Mouse (Mus musculus) myocyte (in vitro differentiated cells): ENCODE data around the gene Nfia. TPM values are rescaled to one million over a fixed set of nuclear protein-coding genes. Genes with fewer than 3 reads are reported as not detected.

ENCODE experiments used
- H3K27me3 ChIP-seq: one replicate; pipeline ENCODE4 v1.6.1; 2011; ENCODE audit not compliant: control insufficient read depth, insufficient read depth, insufficient read length
- H3K36me3 ChIP-seq: one replicate; pipeline ENCODE4 v1.6.1; 2011; ENCODE audit not compliant: control insufficient read depth, insufficient read depth
- H3K4me2 ChIP-seq: one replicate; pipeline ENCODE4 v1.6.1; 2011; ENCODE audit warnings: low read depth, control low read depth
- H3K4me3 ChIP-seq: one replicate; pipeline ENCODE4 v1.5.1; 2011; ENCODE audit warnings: mild to moderate bottlenecking, control low read depth, moderate library complexity
- H3K79me2 ChIP-seq: one replicate; pipeline ENCODE4 v1.6.1; 2011; ENCODE audit not compliant: control insufficient read depth, insufficient read depth
- H3ac ChIP-seq: one replicate; pipeline ENCODE4 v1.6.1; 2011; ENCODE audit not compliant: control insufficient read depth, insufficient read length
- CEBPB ChIP-seq: IDR thresholded peaks from 2 replicates; pipeline ENCODE4 v1.6.1; 2011; ENCODE audit warnings: mild to moderate bottlenecking, moderate library complexity; ENCODE audit not compliant: poor library complexity, insufficient read depth, severe bottlenecking
- E2F4 ChIP-seq: IDR thresholded peaks from one replicate; pipeline ENCODE4 v1.6.1; 2011; ENCODE audit warnings: mild to moderate bottlenecking, control low read depth, moderate library complexity; ENCODE audit not compliant: insufficient read depth
- MAX ChIP-seq: IDR thresholded peaks from one replicate; pipeline ENCODE4 v1.6.1; 2011; ENCODE audit warnings: low read depth, mild to moderate bottlenecking, control low read depth
- MYOD1 ChIP-seq, 3 experiments: IDR thresholded peaks; one replicate each; pipeline ENCODE4 v1.6.1; 2011; ENCODE audit warnings: control low read depth in 2 of 3, low read depth in 2 of 3, mild to moderate bottlenecking in 2 of 3, moderate library complexity in 1 of 3; ENCODE audit not compliant: insufficient read length in 2 of 3, control insufficient read depth in 1 of 3
- MYOG ChIP-seq, 3 experiments: IDR thresholded peaks; one replicate each; pipeline ENCODE4 v1.6.1; 2011; ENCODE audit warnings: control low read depth in 2 of 3, low read depth in 2 of 3, mild to moderate bottlenecking in 2 of 3; ENCODE audit not compliant: insufficient read length in 2 of 3, control insufficient read depth in 1 of 3, insufficient read depth in 1 of 3
- POLR2A ChIP-seq: IDR thresholded peaks from one replicate; pipeline ENCODE4 v1.6.1; 2011; ENCODE audit warnings: low read depth, mild to moderate bottlenecking, control low read depth, moderate library complexity; ENCODE audit not compliant: insufficient read length
- POLR2AphosphoS2 ChIP-seq: IDR thresholded peaks from one replicate; pipeline ENCODE4 v1.6.1; 2011; ENCODE audit warnings: low read depth, control low read depth; ENCODE audit not compliant: insufficient read length
- REST ChIP-seq: IDR thresholded peaks from one replicate; pipeline ENCODE4 v1.6.1; 2011; ENCODE audit warnings: mild to moderate bottlenecking, control low read depth, moderate library complexity; ENCODE audit not compliant: insufficient read depth, insufficient read length
- SRF ChIP-seq: IDR thresholded peaks from one replicate; pipeline ENCODE4 v1.6.1; 2011; ENCODE audit warnings: low read depth; ENCODE audit not compliant: control insufficient read depth, insufficient read length
- TCF12 ChIP-seq: IDR thresholded peaks from one replicate; pipeline ENCODE4 v1.6.1; 2011; ENCODE audit warnings: mild to moderate bottlenecking, control low read depth; ENCODE audit not compliant: poor library complexity, insufficient read depth, severe bottlenecking
- TCF3 ChIP-seq: IDR thresholded peaks from one replicate; pipeline ENCODE4 v1.6.1; 2011; ENCODE audit warnings: low read depth, control low read depth; ENCODE audit not compliant: insufficient read length
- USF1 ChIP-seq: IDR thresholded peaks from one replicate; pipeline ENCODE4 v1.6.1; 2011; ENCODE audit warnings: low read depth, mild to moderate bottlenecking, control low read depth, moderate library complexity
- polyA plus RNA-seq: library from polyadenylated mRNA; unstranded; fragments of >200 nt; fragmentation: generic; extraction: Trizol; gene quantifications from one replicate; pipeline ENCODE4 v1.2.1, GENCODE M21; 2012; ENCODE audit warnings: missing spikeins

Nfia gene
- polyA plus RNA-seq, 1 experiment = 0.25 TPM

GRCm38 (mm10) chr4:98091901-98092472 is 319.5 kb downstream of the Nfia start:
- H3K4me3 ChIP-seq = no peak overlapping the region
- H3K79me2 ChIP-seq = no peaks in the 10 kb centered on the region
- H3K36me3 ChIP-seq = no peaks in the 10 kb centered on the region
- no peaks in the 10 kb centered on the region for H3K27me3 ChIP-seq
- H3K4me2 ChIP-seq = no peak overlapping the region
- TF ChIP-seq MYOG (IDR thresholded peaks at IDR 0.05; ENCODE audit: control insufficient read depth in 1 of 3, insufficient read depth in 1 of 3, insufficient read length in 2 of 3, low read depth in 2 of 3) (no peak), SRF (no peak), POLR2AphosphoS2 (no peak), POLR2A (no peak), CEBPB (no peak), TCF3 (no peak), USF1 (no peak), TCF12 (no peak), MAX (no peak), REST (no peak), E2F4 (no peak), MYOD1 (IDR thresholded peaks at IDR 0.05; ENCODE audit: control insufficient read depth in 1 of 3, insufficient read length in 2 of 3, low read depth in 2 of 3) (no peak)
- H3ac ChIP-seq = no peak overlapping the region

GRCm38 (mm10) chr4:98094112-98094805 is 321.7 kb downstream of the Nfia start:
- H3K79me2 ChIP-seq = no peaks in the 10 kb centered on the region
- H3K27me3 ChIP-seq = no peaks in the 10 kb centered on the region
- H3ac ChIP-seq = no peak overlapping the region
- H3K4me2 ChIP-seq = no peak overlapping the region
- no peaks in the 10 kb centered on the region for H3K36me3 ChIP-seq
- no peak overlapping the region for H3K4me3 ChIP-seq
- TF ChIP-seq POLR2A (no peak), MYOD1 (IDR thresholded peaks at IDR 0.05; ENCODE audit: control insufficient read depth in 1 of 3, insufficient read length in 2 of 3, low read depth in 2 of 3) (no peak), SRF (no peak), CEBPB (no peak), TCF12 (no peak), USF1 (no peak), POLR2AphosphoS2 (no peak), MYOG (IDR thresholded peaks at IDR 0.05; ENCODE audit: control insufficient read depth in 1 of 3, insufficient read depth in 1 of 3, insufficient read length in 2 of 3, low read depth in 2 of 3) (no peak), REST (no peak), MAX (no peak), E2F4 (no peak), TCF3 (no peak)

GRCm38 (mm10) chr4:98095060-98095459 is 322.5 kb downstream of the Nfia start:
- H3K27me3 ChIP-seq = no peaks in the 10 kb centered on the region
- no peaks in the 10 kb centered on the region for H3K79me2 ChIP-seq
- H3K36me3 ChIP-seq = no peaks in the 10 kb centered on the region
- no peak overlapping the region for H3K4me3 ChIP-seq
- H3K4me2 ChIP-seq = no peak overlapping the region
- TF ChIP-seq TCF12 = no peak
- TF ChIP-seq POLR2A = no peak
- no peak for TF ChIP-seq MYOD1 (IDR thresholded peaks at IDR 0.05; ENCODE audit: control insufficient read depth in 1 of 3, insufficient read length in 2 of 3, low read depth in 2 of 3)
- TF ChIP-seq USF1 = no peak
- TF ChIP-seq POLR2AphosphoS2 = no peak
- TF ChIP-seq CEBPB = no peak
- TF ChIP-seq TCF3 = no peak
- no peak for TF ChIP-seq MAX
- TF ChIP-seq SRF = no peak
- no peak for TF ChIP-seq REST
- TF ChIP-seq MYOG (IDR thresholded peaks at IDR 0.05; ENCODE audit: control insufficient read depth in 1 of 3, insufficient read depth in 1 of 3, insufficient read length in 2 of 3, low read depth in 2 of 3) = no peak
- no peak for TF ChIP-seq E2F4
- no peak overlapping the region for H3ac ChIP-seq

GRCm38 (mm10) chr4:98097013-98097566 is 324.6 kb downstream of the Nfia start:
- H3ac ChIP-seq = no peak overlapping the region
- no peaks in the 10 kb centered on the region for H3K36me3 ChIP-seq
- no peaks in the 10 kb centered on the region for H3K27me3 ChIP-seq
- H3K79me2 ChIP-seq = no peaks in the 10 kb centered on the region
- H3K4me2 ChIP-seq = no peak overlapping the region
- TF ChIP-seq MYOG (IDR thresholded peaks at IDR 0.05; ENCODE audit: control insufficient read depth in 1 of 3, insufficient read depth in 1 of 3, insufficient read length in 2 of 3, low read depth in 2 of 3) (no peak), MYOD1 (IDR thresholded peaks at IDR 0.05; ENCODE audit: control insufficient read depth in 1 of 3, insufficient read length in 2 of 3, low read depth in 2 of 3) (no peak), REST (no peak), SRF (no peak), TCF3 (no peak), TCF12 (no peak), POLR2A (no peak), MAX (no peak), CEBPB (no peak), POLR2AphosphoS2 (no peak), USF1 (no peak), E2F4 (no peak)
- H3K4me3 ChIP-seq = no peak overlapping the region
